Mouse (Mus musculus) heart, adult 2 months (tissue): ENCODE measurements around the gene Aptx. TPM values are rescaled to one million over a fixed set of nuclear protein-coding genes. Genes with fewer than 3 reads are reported as not detected.

ENCODE experiments used
- DNase-seq, 2 experiments: peaks; one replicate each; pipeline ENCODE4 v3.0.0; 2021
- H3K27ac ChIP-seq: fragments of 200-600 bp; 2 replicates; pipeline ENCODE4 v1.8.1; 2022
- H3K27me3 ChIP-seq: fragments of 200-500 bp; 2 replicates; pipeline ENCODE4 v1.6.1; 2012; ENCODE audit warnings: mild to moderate bottlenecking, low read length, inconsistent platforms, mixed read lengths; ENCODE audit not compliant: control insufficient read depth, insufficient read depth
- H3K36me3 ChIP-seq: fragments of 200-500 bp; 2 replicates; pipeline ENCODE4 v1.6.1; 2012; ENCODE audit warnings: low read length, inconsistent platforms; ENCODE audit not compliant: control insufficient read depth, insufficient read depth
- H3K4me1 ChIP-seq: fragments of 200-500 bp; 2 replicates; pipeline ENCODE4 v1.6.1; 2011; ENCODE audit warnings: low read length; ENCODE audit not compliant: control insufficient read depth, insufficient read depth
- H3K4me3 ChIP-seq: fragments of 200-600 bp; 2 replicates; pipeline ENCODE4 v1.8.1; 2022
- H3K79me2 ChIP-seq: fragments of 200-500 bp; replicated peaks from 2 replicates; pipeline ENCODE4 v1.6.1; 2012; ENCODE audit warnings: mild to moderate bottlenecking, inconsistent platforms, low read length, moderate library complexity, mixed read lengths; ENCODE audit not compliant: control insufficient read depth, insufficient read depth
- H3K9ac ChIP-seq: fragments of 200-500 bp; 2 replicates; pipeline ENCODE4 v1.6.1; 2012; ENCODE audit warnings: low read depth, mild to moderate bottlenecking, control low read depth, inconsistent platforms, low read length, mixed read lengths
- CTCF ChIP-seq: fragments of 200-600 bp; IDR thresholded peaks from 2 replicates; pipeline ENCODE4 v1.8.1; 2022; ENCODE audit warnings: antibody characterized with exemption, mild to moderate bottlenecking, moderate library complexity
- EP300 ChIP-seq: fragments of 200-500 bp; IDR thresholded peaks from 2 replicates; pipeline ENCODE4 v1.6.1; 2011; ENCODE audit warnings: low read depth, low read length, control low read depth; ENCODE audit not compliant: insufficient read depth
- POLR2A ChIP-seq: fragments of 200-500 bp; IDR thresholded peaks from 2 replicates; pipeline ENCODE4 v1.6.1; 2011; ENCODE audit warnings: mild to moderate bottlenecking, low read depth, low read length, control low read depth; ENCODE audit not compliant: insufficient read depth
- WGBS: fragments of 180-500 bp; shearing (Covaris S2); methylation state at CpG from one replicate; pipeline ENCODE4 v1.1.7; 2018; 5-methylcytosine and 5-hydroxymethylcytosine counted together
- intact Hi-C: fragments of 180-260 bp; cut with DNase I; formaldehyde crosslinking; loops from one replicate; pipeline ENCODE4 v1.15.1; 2025
- long read RNA-seq: library from polyadenylated mRNA; stranded (forward); transcript quantifications from one replicate; pipeline ENCODE4 v2.0.0, GENCODE M21; 2021
- polyA plus RNA-seq: library from polyadenylated mRNA; depleted of rRNA; stranded (reverse); fragments of >200 nt; gene quantifications from 2 replicates; pipeline ENCODE4 v1.2.3, GENCODE M21; 2012; rRNA removed
- total RNA-seq, 2 experiments: library from RNA; stranded (reverse); gene quantifications; 2 replicates each; pipeline ENCODE4 v1.2.3; 2021

Aptx gene
- total RNA-seq: 10 to 100 TPM; 14.4 to 16.8 TPM
- polyA plus RNA-seq: 7.6 and 11.2 TPM in 2 replicates
- long read RNA-seq, full-length matches to known transcripts: 3 of 11 reads
- long read RNA-seq, partial matches to known transcripts: 2 of 11 reads
- long read RNA-seq, other reads (novel, unspliced or antisense): 6 of 11 reads

GRCm38 (mm10) chr4:40702797-40703709 is at the start of gene Aptx:
TSS of gene Aptx (minus strand) at chr4:40703194.
- peak within 1 kb of the TSS; percentile 81 for H3K9ac ChIP-seq
- peak within 1 kb of the TSS; percentile 98 for H3K27ac ChIP-seq
- no peaks in the 10 kb centered on the region for H3K27me3 ChIP-seq
- peak; percentile 95 to 97 for DNase-seq
- H3K4me1 ChIP-seq: peaks cover 9% of the 10 kb centered on the region
- TF ChIP-seq POLR2A: peak; percentile 92
- peak; percentile 36 for TF ChIP-seq CTCF
- peak; percentile 91 for TF ChIP-seq EP300
- WGBS: under 1% methylated on average over 42 of the region's 42 CpGs
- H3K4me3 ChIP-seq: peak within 1 kb of the TSS; percentile 51
- peaks cover 4% of the 10 kb centered on the region; the same call in 1 of the 2 replicates for H3K36me3 ChIP-seq
- no peaks in the 10 kb centered on the region for H3K79me2 ChIP-seq
- intact Hi-C loops: loop anchor here (1.0 kb wide), 1 partner anchor 19 kb away; the partner anchor contains the start of gene Dnaja1

DNA sequence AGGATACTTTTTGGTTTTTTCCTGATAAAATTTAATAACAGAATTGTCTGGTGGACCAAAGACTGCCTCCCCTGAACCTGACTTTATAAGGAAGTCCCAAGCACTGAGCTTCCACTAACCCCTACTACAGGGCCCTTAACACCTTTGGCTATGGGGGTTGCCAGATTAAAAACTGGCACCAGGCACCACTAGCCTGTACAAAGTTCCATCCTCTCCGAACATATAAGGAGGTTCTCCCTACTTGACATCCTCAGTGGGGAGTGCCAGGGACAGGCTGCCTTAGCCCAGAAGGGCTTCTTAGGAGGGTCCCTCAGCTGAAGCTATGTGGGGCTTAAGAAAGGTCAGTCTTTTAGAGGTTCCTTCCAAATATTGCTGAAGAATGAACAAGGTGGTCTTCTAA is 32.4 kb upstream of the Aptx start:
- intact Hi-C loops: no loop called here
- no peak overlapping the region for H3K9ac ChIP-seq
- H3K27ac ChIP-seq: no peak overlapping the region
- no peak for DNase-seq
- H3K36me3 ChIP-seq: peaks cover 32% of the 10 kb centered on the region
- H3K4me3 ChIP-seq: no peak overlapping the region
- H3K27me3 ChIP-seq: no peaks in the 10 kb centered on the region
- TF ChIP-seq CTCF: no peak
- no peak for TF ChIP-seq POLR2A
- no peak for TF ChIP-seq EP300
- H3K4me1 ChIP-seq: no peaks in the 10 kb centered on the region
- WGBS: 38% methylated on average over 1 of the region's 1 CpGs
- no peaks in the 10 kb centered on the region for H3K79me2 ChIP-seq

DNA sequence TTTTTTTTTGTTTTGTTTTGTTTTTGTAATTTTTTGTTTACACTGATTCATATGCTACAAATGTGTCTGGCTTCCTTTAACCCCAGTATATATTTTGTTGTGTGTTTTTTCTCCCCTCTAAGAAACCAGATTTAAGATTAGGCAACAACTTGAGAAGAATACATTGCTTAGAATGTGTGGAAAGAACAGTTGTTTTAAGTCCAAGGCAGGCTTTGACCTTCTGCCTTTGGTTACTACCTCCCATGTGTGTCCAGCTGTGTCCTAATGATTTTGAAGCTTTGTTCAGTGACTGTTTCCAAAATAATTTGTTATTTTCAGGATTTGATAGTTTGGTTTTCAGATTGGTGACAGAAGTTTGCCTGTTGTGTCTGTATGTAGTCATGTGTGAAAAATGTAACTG is 28.3 kb upstream of the Aptx start:
- Histone ChIP-seq H3K79me2 (no peaks in the 10 kb centered on the region), H3K36me3 (peaks cover 62% of the 10 kb centered on the region), H3K4me3 (no peak overlapping the region), H3K27me3 (no peaks in the 10 kb centered on the region), H3K4me1 (peaks cover 2% of the 10 kb centered on the region), H3K9ac (no peak overlapping the region), H3K27ac (no peak overlapping the region)
- DNase-seq: no peak
- intact Hi-C loops: no loop called here
- no peak for TF ChIP-seq CTCF
- TF ChIP-seq EP300: no peak
- TF ChIP-seq POLR2A: no peak

GRCm38 (mm10) chr4:40727247-40727646 is 24.3 kb upstream of the Aptx start:
- intact Hi-C loops: loop anchor here (10.0 kb wide), 1 partner anchor 738 kb away; the partner anchor contains the start of genes Kif24 and Nudt2
- H3K9ac ChIP-seq: no peak overlapping the region
- DNase-seq: no peak
- no peaks in the 10 kb centered on the region for H3K27me3 ChIP-seq
- TF ChIP-seq EP300: no peak
- H3K4me3 ChIP-seq: no peak overlapping the region
- H3K79me2 ChIP-seq: no peaks in the 10 kb centered on the region; the same call in 1 of the 2 replicates
- H3K36me3 ChIP-seq: peaks cover 69% of the 10 kb centered on the region
- no peak overlapping the region for H3K27ac ChIP-seq
- 69% methylated on average over 1 of the region's 1 CpGs for WGBS
- peaks cover 2% of the 10 kb centered on the region for H3K4me1 ChIP-seq

DNA sequence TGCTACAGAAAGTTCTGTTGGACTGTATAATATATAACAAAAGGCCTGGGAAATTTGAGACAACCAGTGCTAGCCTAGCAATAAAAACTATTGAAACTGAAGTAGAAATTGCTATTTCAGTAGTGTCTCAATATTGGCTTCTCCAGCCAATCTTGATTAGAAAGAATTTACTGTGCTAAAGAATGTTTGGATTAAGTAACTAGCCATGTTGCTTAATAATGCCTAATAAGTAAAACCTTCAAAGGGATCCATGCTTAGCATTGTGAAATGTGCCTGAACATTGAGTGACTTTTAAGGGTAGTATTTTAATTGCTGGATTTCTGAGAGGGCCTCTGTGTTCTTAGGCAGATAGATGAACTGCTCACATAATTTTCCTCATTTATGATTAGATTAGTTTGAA is 22.6 kb upstream of the Aptx start:
- peaks cover 8% of the 10 kb centered on the region for H3K4me1 ChIP-seq
- no peak overlapping the region for H3K9ac ChIP-seq
- no peak overlapping the region; the same call in 1 of the 2 replicates for H3K4me3 ChIP-seq
- peaks cover 63% of the 10 kb centered on the region for H3K36me3 ChIP-seq
- H3K79me2 ChIP-seq: no peaks in the 10 kb centered on the region; the same call in 1 of the 2 replicates
- DNase-seq: no peak
- TF ChIP-seq POLR2A (no peak), CTCF (no peak), EP300 (no peak)
- no peaks in the 10 kb centered on the region for H3K27me3 ChIP-seq
- no peak overlapping the region for H3K27ac ChIP-seq
- intact Hi-C loops: loop anchor here (10.0 kb wide), 1 partner anchor 739 kb away; the partner anchor contains the start of genes Kif24 and Nudt2
